Comparison of ENCODE assay signal across 8 mouse cellular contexts in the genomic region with DNA sequence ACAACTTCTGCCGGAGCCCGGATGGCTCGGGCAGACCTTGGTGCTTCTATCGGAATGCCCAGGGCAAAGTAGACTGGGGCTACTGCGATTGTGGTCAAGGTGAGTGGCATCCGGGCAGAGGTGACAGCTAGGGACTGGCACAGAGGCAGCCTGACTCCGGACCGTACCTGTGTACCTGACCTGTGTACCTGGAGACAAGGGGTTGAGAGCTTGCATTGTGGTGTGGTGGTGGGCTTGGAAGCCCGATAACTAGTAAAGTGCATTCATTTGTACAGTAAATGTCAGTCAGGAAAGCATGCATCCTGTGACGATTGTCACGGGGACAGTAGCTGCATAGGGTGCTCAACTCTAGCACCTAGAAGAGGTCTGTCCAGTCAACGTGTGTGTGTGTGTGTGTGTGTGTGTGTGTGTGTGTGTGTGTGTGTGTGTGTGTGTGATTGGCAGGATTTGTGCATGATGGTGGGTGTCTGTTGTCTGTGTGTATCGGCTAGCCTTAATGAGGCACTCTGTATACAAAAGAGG. TPM values are rescaled to one million over a fixed set of nuclear protein-coding genes. Genes with fewer than 3 reads are reported as not detected.
DNase-seq lines count a peak whose midpoint lies in the region; ATAC-seq and TF ChIP-seq lines count a peak whose summit lies in the region.

No protein-coding gene starts in this region.

- H3K9ac ChIP-seq in limb, embryonic 12.5 days (replicated peaks) = peak overlapping the region; percentile 74
- peak overlapping the region; percentile 65 for H3K9ac ChIP-seq in neural tube, embryonic 12.5 days

- peak in 1 of 2 experiments; percentile 4 for DNase-seq in layer of hippocampus, adult 2 months (ENCODE audit: low spot score in 2 of 2)
- DNase-seq in layer of hippocampus, adult 8-10 months (ENCODE audit: low spot score in 2 of 2) = no peak
- peak; percentile 18 for DNase-seq in forelimb bud, embryonic 11.5 days (ENCODE audit: low read depth, low spot score)
- no peak for DNase-seq in urinary bladder, postnatal 14 days (ENCODE audit: low spot score)
- DNase-seq in layer of hippocampus, postnatal 14 days (ENCODE audit: low spot score in 2 of 2) = no peak

- peak overlapping the region; percentile 85 for H3K4me3 ChIP-seq in layer of hippocampus, adult 2 months
- H3K4me3 ChIP-seq in limb, embryonic 12.5 days (replicated peaks) = peak overlapping the region; percentile 72
- peak overlapping the region; percentile 73 for H3K4me3 ChIP-seq in neural tube, embryonic 12.5 days

- peaks cover 18% of the 10 kb centered on the region for H3K4me1 ChIP-seq in limb, embryonic 12.5 days (replicated peaks)
- H3K4me1 ChIP-seq in neural tube, embryonic 12.5 days = peaks cover 16% of the 10 kb centered on the region

- H3K9me3 ChIP-seq in limb, embryonic 12.5 days = no peaks in the 10 kb centered on the region
- no peaks in the 10 kb centered on the region for H3K9me3 ChIP-seq in neural tube, embryonic 12.5 days

- peaks cover 51% of the 10 kb centered on the region for H3K27me3 ChIP-seq in limb, embryonic 12.5 days
- H3K27me3 ChIP-seq in neural tube, embryonic 12.5 days (replicated peaks) = peaks cover 9% of the 10 kb centered on the region; the same call in 1 of the 2 replicates

- no peak for TF ChIP-seq CTCF in layer of hippocampus, adult 2 months (conservative IDR thresholded peaks at IDR 0.05)

- peak overlapping the region; percentile 87 for H3K27ac ChIP-seq in layer of hippocampus, adult 2 months
- H3K27ac ChIP-seq in limb, embryonic 12.5 days = no peak overlapping the region
- no peak overlapping the region for H3K27ac ChIP-seq in neural tube, embryonic 12.5 days

- peak; percentile 29 for ATAC-seq in activated CD4-positive, CD25-positive, alpha-beta regulatory T cell, adult 4 months
- peak; percentile 54 for ATAC-seq in limb, embryonic 12.5 days (ENCODE audit: insufficient number of reproducible peaks, insufficient read depth, low FRiP score, low TSS enrichment, low read depth)
- ATAC-seq in neural tube, embryonic 12.5 days (ENCODE audit: low FRiP score, low read depth) = peak; percentile 63

- peak overlapping the region; percentile 100 for H3K4me2 ChIP-seq in limb, embryonic 12.5 days
- H3K4me2 ChIP-seq in neural tube, embryonic 12.5 days (replicated peaks) = peak overlapping the region; percentile 100

- WGBS in limb, embryonic 12.5 days = 13% methylated on average over 13 of the region's 13 CpGs
- WGBS in neural tube, embryonic 12.5 days = 6% methylated on average over 13 of the region's 13 CpGs

- H3K36me3 ChIP-seq in limb, embryonic 12.5 days = no peaks in the 10 kb centered on the region
- no peaks in the 10 kb centered on the region for H3K36me3 ChIP-seq in neural tube, embryonic 12.5 days

RNA-seq across cellular contexts. Expression of a gene that starts 0.9 kb away (rescaled TPM):
- 10 to 100 TPM; 11.6 to 11.8 TPM for total RNA-seq in layer of hippocampus, adult 2 months (2021)
- total RNA-seq in layer of hippocampus, adult 8-10 months (2022) = 10 to 100 TPM; 13.4 to 15.1 (median 14.3) TPM
- under 1 TPM; 0.59 to 0.79 TPM for polyA plus RNA-seq in activated CD4-positive, CD25-positive, alpha-beta regulatory T cell, adult 4 months (2017; shearing (Covaris generic))
- polyA plus RNA-seq in limb, embryonic 12.5 days (2016; fragmentation: Nextera tagmentation; extraction: Ambion mirVana) = 5.0 and 6.8 TPM in 2 replicates
- 12.1 and 13.0 TPM in 2 replicates for polyA plus RNA-seq in neural tube, embryonic 12.5 days (2016; fragmentation: Nextera tagmentation; extraction: Ambion mirVana)
- total RNA-seq in layer of hippocampus, postnatal 14 days (2021) = 1 to 10 TPM; 7.6 to 9.6 TPM
